Mouse (Mus musculus): Measurements from ENCODE around the gene Atg2a.

Atg2a gene

DNA sequence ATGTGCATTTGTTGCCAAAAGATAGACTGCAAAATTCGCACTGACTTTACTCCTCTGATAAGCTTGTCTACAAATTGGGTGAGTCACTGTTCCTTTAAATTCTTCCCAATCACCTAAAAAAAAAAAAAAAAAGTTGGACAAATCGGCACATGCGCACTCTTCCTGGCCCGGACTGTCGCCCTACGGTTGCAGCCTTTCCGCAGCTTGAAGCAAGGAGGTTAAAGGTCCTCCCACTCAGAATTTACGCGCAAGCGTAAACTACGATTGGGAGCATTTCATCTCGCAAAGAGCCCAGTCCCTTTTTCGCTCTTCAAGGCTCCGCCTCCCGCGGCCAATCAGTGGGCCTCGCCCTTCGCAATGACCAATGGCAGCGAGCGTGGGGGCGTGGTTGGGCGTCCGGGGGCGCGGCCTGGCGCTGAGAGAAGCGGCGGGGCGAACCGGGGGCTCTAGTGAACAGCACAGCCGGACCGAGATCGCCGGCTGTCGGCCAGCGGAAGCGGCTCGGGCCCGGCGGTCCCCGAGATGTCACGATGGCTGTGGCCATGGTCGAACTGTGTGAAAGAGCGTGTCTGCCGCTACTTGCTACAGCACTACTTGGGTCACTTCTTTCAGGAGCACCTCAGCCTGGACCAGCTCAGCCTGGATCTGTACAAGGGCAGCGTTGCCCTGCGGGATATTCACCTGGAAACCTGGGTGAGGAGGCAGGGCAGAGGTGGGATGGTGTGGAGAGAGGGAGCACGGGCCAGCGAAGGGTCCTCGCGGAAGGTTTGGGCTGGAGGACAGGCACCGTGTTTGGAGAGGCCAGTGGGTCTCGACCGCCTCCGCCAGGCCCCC, at the start of gene Atg2a:
Gene Atg2a (plus strand): TSS at position 395 of the 834 bp plus-strand sequence.
- in situ Hi-C loops (cut with MboI; ENCODE audit: low sequenced_read_pairs), result no loop called here

GRCm38 (mm10) chr19:6204265-6204664, 37.2 kb upstream of the Atg2a start:
- in situ Hi-C loops (cut with MboI; ENCODE audit: low sequenced_read_pairs), result no loop called here

DNA sequence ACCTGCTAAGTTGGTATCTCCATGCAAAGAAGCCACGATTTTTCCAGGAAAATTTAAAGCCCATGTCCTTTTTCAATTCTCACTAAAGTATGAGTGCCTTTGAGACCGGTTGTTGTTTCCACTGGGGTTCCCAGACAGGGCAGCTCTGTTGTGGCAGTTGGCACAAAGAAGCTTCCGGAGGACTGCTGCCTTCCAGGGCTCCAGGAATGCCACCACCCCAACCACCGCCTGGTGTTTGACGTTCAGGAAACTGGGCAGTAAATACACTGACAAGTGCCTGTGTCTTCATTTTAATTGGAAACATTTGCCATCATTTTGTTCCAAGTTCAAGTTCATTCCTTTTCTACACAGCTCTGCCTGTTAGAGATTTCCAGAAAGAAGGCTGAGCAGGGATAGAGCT, 34.8 kb upstream of the Atg2a start:
- in situ Hi-C loops (cut with MboI; ENCODE audit: low sequenced_read_pairs), result no loop called here

DNA sequence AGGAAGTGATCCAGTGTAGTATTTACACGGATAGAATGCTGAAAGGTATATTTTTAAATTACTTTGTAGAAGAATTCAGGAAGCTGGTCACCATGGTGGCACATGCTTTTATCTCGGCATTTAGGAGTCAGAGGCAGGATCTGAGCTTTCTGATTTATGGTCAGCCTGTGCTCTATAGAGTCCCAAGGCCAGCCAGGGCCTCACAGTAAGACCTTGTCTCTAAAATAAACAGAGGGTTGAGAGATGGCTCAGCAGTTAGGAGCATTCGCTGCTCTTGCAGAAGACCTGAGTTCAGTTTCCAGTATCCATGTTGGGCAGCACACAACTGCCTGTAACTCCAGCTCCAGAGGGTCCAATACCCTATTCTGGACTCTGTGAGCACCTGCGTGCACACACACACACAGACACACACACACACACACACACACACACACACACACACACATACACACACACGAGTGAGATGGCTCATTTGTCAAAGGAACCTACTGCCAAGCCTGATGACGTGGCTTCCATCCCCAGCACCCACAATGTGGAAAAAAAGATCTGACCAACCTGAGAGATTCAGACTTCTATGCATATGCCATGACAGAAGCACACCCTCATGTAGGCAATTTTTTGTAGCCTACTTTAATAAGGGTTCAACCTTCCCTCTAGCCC, 25.3 kb upstream of the Atg2a start:
- in situ Hi-C loops (cut with MboI; ENCODE audit: low sequenced_read_pairs), result no loop called here

DNA sequence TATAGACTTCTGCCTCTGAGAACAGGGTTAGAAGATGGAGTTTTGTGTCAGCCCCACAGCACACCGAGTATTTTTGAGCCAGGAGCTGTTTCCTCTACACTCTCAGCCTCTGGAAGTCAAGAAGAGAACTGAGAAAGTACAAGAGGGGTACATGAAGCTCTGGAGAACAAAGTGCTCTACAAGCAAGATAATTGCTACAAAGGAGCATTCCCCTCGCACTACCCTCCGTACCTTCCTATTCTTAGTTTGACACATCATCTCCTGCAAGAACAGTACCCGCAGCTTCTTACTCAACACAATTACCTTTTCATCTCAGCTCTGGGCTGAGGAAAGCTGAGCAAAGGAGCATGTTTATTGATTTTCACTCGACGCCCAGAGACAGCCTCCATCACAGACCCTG, 22.9 kb upstream of the Atg2a start:
- in situ Hi-C loops (cut with MboI; ENCODE audit: low sequenced_read_pairs), result no loop called here

GRCm38 (mm10) chr19:6226135-6226534, 15.3 kb upstream of the Atg2a start, which contains the start of gene Gpha2:
TSS of gene Gpha2 (plus strand) at chr19:6226380.
- in situ Hi-C loops (cut with MboI; ENCODE audit: low sequenced_read_pairs), result no loop called here

- in situ Hi-C loops (cut with MboI; ENCODE audit: low sequenced_read_pairs), result no loop called here
Measured at GRCm38 (mm10) chr19:6226763-6227162, 14.7 kb upstream of the Atg2a start.

DNA sequence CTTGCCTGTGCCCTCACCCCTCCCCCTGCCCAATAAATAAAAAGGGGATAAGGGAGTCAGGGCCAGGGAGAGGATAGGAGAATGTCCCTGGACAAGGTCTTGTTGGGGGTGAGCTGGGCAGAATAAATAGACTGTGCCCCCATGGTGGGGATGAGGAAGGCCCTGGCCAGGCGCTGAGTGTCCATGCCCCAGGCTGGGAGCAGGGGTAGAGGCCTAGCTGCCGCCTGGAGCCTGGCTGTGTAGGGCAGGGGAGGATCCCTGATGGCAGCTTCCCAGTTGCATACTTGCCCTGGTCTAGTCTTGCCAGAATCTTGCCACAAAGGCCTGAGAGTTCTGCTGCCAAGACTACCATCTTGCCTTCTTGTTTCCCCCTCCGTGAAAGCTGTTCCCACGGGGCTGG, 13.6 kb upstream of the Atg2a start:
- in situ Hi-C loops (cut with MboI; ENCODE audit: low sequenced_read_pairs), result no loop called here

- in situ Hi-C loops (cut with MboI; ENCODE audit: low sequenced_read_pairs), result no loop called here
Measured at GRCm38 (mm10) chr19:6230411-6230810, 11.1 kb upstream of the Atg2a start.

DNA sequence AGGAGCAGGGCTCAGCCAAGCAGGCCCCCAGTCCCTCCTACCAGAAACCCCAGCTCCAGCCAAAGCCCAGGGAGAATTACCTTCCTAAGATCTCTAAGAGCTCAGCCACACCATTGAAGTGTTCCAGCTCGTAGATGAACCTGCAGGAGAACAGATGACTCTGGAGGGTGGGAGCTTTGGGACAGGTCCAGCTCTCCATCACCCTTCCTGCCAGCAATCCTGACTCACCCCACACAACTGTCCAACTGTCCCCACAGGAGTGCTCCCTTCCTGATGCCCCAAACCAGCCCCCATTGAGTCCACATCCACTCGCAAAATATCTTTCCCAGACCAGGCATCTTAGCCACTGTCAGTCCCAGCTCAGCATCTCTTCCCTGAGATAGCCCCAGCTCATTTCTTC, 10.4 kb upstream of the Atg2a start:
- in situ Hi-C loops (cut with MboI; ENCODE audit: low sequenced_read_pairs), result no loop called here

DNA sequence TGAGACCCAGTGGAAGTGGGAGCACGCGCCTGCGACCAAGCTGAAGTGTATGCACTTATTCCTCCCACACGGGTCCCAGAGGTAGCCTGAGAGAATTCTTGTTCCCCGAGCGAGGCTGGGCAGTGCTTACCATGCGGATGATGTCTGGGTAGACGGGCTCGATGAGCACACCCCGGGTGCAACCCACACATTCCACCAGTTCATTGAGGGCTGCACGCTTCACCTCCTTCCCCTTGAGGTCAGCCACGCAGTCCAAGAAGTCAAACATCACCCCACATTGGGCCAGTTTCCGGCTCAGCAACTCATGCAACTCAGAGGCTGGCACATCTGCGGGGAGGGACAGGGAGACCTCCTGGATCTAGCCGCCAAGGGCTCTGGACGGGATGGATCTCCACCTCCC, 7.8 kb upstream of the Atg2a start:
- in situ Hi-C loops (cut with MboI; ENCODE audit: low sequenced_read_pairs), result no loop called here

DNA sequence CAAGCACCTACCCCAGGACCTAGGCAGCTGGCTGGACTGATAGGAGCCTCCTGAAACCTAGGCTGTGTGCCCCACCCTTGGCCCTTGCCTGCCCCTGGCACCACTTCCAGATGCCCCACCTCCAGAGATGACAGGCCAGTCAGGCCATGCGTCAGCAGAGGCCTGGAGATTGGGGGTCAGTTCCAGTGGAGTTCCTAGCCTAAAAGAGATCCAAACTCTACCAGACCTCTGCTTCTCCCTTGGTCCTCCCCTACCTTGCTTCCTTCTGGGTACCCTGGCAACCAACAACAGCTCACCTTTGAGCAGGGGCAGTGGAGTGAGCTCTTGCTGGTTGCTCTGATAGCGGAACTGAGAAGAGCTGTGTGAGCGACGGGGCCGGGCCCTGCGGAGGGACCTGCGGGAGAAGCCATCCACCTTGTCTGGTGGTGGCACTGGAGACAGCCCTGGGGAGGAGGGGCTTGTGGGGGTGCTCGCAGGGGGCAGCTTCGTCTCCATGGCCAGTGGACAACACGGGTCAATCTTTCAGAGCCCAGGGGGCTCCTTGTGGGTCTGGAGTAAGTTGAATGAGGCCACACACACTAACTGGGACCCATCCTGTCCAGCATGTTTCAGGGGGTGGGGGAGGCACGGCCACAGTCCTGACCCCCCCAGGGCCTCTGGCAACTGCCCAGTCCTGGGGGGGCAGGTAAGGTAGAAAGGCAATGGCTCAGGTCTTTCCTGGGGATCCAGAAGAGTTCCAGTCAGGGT, 7.0 kb upstream of the Atg2a start:
- in situ Hi-C loops (cut with MboI; ENCODE audit: low sequenced_read_pairs), result no loop called here

- in situ Hi-C loops (cut with MboI; ENCODE audit: low sequenced_read_pairs), result no loop called here
Measured at GRCm38 (mm10) chr19:6235084-6236052, 6.1 kb upstream of the Atg2a start, which contains the start of gene Ppp2r5b. TSS of gene Ppp2r5b (minus strand) at chr19:6235872.

GRCm38 (mm10) chr19:6236053-6236441, 5.4 kb upstream of the Atg2a start:
- in situ Hi-C loops (cut with MboI; ENCODE audit: low sequenced_read_pairs), result no loop called here

DNA sequence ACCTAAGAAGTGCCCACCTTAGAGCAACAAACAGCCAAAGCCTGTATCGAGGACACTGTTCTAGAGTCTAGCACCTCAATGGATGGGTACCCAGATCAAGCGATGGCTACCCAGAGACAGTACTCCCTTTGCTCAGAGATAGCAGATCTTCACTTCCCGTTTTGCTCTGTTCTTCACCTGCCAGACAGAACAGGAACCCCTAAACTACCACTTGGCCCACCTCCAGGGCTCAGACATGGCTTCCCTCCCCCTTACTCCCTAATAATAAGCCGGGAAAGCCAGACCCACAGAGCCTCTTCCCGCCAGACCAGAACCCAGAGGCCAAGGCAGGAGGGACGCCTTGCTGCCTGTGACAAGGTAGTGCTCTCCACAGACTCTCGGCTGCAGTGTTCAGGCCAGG, 4.6 kb upstream of the Atg2a start:
- in situ Hi-C loops (cut with MboI; ENCODE audit: low sequenced_read_pairs), result no loop called here

DNA sequence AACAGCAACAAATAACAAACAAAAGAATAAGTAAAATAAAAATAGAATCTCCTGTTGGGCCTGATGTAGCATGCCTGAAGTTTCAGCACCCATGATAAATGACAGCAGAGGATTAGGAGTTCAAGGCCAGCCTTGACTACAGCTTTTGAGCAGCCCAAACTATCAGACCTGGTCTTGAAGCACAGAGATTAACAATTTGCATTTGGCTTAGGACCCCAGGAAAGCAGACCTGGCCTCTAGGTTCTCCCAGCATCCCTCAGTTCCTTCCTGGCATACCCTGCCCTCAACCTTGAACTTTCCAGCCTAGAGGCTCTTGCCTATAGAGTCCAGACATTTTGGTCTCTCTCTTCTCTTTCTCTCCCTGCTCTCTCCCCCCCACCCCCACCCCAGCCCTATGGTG, 2.7 kb upstream of the Atg2a start:
- in situ Hi-C loops (cut with MboI; ENCODE audit: low sequenced_read_pairs), result no loop called here

DNA sequence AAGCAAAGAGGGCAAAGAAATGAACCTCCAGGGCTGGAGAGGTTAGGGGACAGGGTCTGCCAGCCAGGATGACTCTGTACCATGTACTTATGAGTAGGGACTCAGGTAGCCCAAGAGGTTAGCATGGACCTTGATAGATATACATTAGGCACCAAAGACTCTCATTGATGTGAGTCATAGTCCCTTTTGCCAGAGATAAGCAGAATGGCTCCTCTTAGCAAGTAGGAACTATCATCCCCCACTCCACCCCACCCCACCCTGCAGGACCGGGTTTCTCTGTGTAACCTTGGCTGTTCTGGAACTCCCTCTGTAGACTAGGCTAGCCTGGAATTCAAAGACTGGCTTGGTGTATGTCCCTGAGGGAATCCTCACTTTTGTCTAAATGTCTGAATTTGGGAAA, 1.3 kb upstream of the Atg2a start:
- in situ Hi-C loops (cut with MboI; ENCODE audit: low sequenced_read_pairs), result no loop called here

DNA sequence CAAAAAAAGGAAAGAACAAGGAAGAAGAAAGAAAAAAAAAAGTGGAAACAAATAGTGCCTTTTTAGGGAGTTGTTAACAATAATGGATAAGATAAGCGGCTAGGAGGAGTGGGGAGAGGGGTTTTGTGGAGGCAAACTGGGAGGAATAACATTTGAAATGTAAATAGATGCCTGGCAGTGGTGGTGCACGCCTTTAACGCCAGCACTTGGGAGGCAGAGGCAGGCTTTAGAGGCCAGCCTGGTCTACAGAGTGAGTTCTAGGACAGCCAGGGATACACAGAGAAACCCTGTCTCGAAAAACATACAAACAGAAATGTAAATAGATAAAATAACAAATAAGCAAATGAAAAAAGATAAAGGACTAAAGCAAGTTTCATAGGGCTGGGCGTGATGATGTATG, 743 bp upstream of the Atg2a start:
- in situ Hi-C loops (cut with MboI; ENCODE audit: low sequenced_read_pairs), result no loop called here

DNA sequence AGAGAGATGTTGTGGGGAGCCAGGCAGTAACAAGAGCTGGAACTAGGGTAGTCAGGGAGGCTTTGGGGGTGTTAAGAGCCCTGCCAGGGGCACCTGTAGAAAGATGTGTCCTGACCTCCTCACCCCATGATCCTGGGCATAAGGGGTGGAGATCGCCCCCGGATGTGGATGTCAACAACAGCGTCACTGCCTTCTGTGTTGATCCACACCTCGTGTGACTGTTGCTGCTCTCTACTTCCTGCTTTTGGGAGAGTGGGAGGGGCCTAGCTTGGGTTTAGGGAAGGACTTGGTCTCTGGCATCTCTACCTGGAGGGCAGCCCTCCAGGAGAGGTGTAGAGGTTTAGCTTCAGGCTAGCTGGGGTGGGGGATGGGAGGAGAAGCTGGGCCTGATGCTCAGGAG, 813 bp downstream of the Atg2a start:
- in situ Hi-C loops (cut with MboI; ENCODE audit: low sequenced_read_pairs), result no loop called here

- in situ Hi-C loops (cut with MboI; ENCODE audit: low sequenced_read_pairs), result no loop called here
Measured at GRCm38 (mm10) chr19:6243226-6243625, 1.8 kb downstream of the Atg2a start.

GRCm38 (mm10) chr19:6245806-6246205, 4.3 kb downstream of the Atg2a start:
- in situ Hi-C loops (cut with MboI; ENCODE audit: low sequenced_read_pairs), result no loop called here

All from CH12F3 (cell line).